Mouse (Mus musculus) cerebellum, adult 2 months (tissue): ENCODE measurements around the gene St8sia2. TPM values are rescaled to one million over a fixed set of nuclear protein-coding genes. Genes with fewer than 3 reads are reported as not detected.

Experiments
- DNase-seq, 2 experiments: peaks; one replicate each; pipeline ENCODE4 v3.0.0; 2021
- H3K27ac ChIP-seq: fragments of 200-500 bp; 2 replicates; pipeline ENCODE4 v1.5.1; 2012; ENCODE audit warnings: low read length, control low read depth, inconsistent platforms; ENCODE audit not compliant: insufficient read depth
- H3K27me3 ChIP-seq: fragments of 200-500 bp; 2 replicates; pipeline ENCODE4 v1.6.1; 2012; ENCODE audit warnings: inconsistent platforms, mild to moderate bottlenecking, low read length, moderate library complexity; ENCODE audit not compliant: control insufficient read depth, insufficient read depth
- H3K4me1 ChIP-seq: fragments of 200-500 bp; 2 replicates; pipeline ENCODE4 v1.6.1; 2011; ENCODE audit warnings: low read length; ENCODE audit not compliant: control insufficient read depth, insufficient read depth
- H3K4me3 ChIP-seq: fragments of 200-500 bp; replicated peaks from 2 replicates; pipeline ENCODE3; 2011; ENCODE audit warnings: mild to moderate bottlenecking, low read depth, low read length, control low read depth; ENCODE audit not compliant: insufficient read depth
- CTCF ChIP-seq: fragments of 200-500 bp; IDR thresholded peaks from 2 replicates; pipeline ENCODE4 v1.5.1; 2011; ENCODE audit warnings: low read depth, mild to moderate bottlenecking, control low read depth, low read length, moderate library complexity, borderline replicate concordance; ENCODE audit not compliant: insufficient read depth
- POLR2A ChIP-seq: fragments of 200-500 bp; IDR thresholded peaks from 2 replicates; pipeline ENCODE4 v1.6.1; 2011; ENCODE audit warnings: low read length, control low read depth, borderline replicate concordance; ENCODE audit not compliant: insufficient read depth
- WGBS: fragments of 180-500 bp; shearing (Covaris S2); methylation state at CpG from one replicate; pipeline ENCODE4 v1.1.7; 2018; 5-methylcytosine and 5-hydroxymethylcytosine counted together
- polyA plus RNA-seq: library from polyadenylated mRNA; depleted of rRNA; stranded (reverse); fragments of >200 nt; gene quantifications from 2 replicates; pipeline ENCODE4 v1.2.3, GENCODE M21; 2012

St8sia2 gene
- polyA plus RNA-seq, 1 experiment, result 1.2 TPM

DNA sequence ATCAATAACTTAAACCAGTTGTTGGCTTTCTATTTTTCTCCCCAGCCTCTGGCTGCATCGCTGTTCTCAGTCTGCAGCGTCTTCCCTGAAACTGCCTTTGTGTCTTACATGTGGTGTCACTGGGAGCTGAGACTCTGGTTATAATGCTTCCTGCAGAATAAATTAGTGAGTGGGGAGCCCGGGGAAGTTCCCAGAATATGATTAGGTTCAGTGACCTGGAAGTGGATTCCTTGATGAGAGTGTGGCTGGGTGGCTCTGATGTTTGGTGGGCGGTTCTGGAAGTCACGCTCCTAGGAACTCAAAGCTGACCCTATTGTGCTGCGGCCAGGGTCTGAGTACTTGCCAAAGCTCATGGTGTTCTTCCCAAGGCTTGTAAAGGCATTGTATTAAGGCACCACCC is 119.0 kb downstream of the St8sia2 start:
- H3K4me1 ChIP-seq, result no peaks in the 10 kb centered on the region; the same call in 1 of the 2 replicates
- no peaks in the 10 kb centered on the region; the same call in 1 of the 2 replicates for H3K27me3 ChIP-seq
- TF ChIP-seq POLR2A (no peak), CTCF (no peak)
- no peak for DNase-seq
- no peak overlapping the region for H3K27ac ChIP-seq
- WGBS, result 41% methylated on average over 6 of the region's 6 CpGs
- no peak overlapping the region for H3K4me3 ChIP-seq

GRCm38 (mm10) chr7:73891830-73892229 is 121.7 kb downstream of the St8sia2 start:
- 81% methylated on average over 5 of the region's 5 CpGs for WGBS
- no peak overlapping the region for H3K27ac ChIP-seq

GRCm38 (mm10) chr7:73890891-73891610 is 122.4 kb downstream of the St8sia2 start:
- H3K27ac ChIP-seq, result no peak overlapping the region
- no peaks in the 10 kb centered on the region; the same call in 1 of the 2 replicates for H3K27me3 ChIP-seq
- no peak for TF ChIP-seq POLR2A
- H3K4me3 ChIP-seq, result no peak overlapping the region
- WGBS, result 93% methylated on average over 9 of the region's 9 CpGs
- DNase-seq, result no peak
- H3K4me1 ChIP-seq, result no peaks in the 10 kb centered on the region; the same call in 1 of the 2 replicates

More at GRCm38 (mm10) chr7:73891830-73892229, 121.7 kb downstream of the St8sia2 start:
- Histone ChIP-seq H3K4me1 (no peaks in the 10 kb centered on the region; the same call in 1 of the 2 replicates), H3K4me3 (no peak overlapping the region), H3K27me3 (no peaks in the 10 kb centered on the region; the same call in 1 of the 2 replicates)
- no peak for DNase-seq
- no peak for TF ChIP-seq POLR2A
- TF ChIP-seq CTCF, result no peak

- peak in 1 of 2 experiments; percentile 6 for DNase-seq
- 85% methylated on average over 5 of the region's 5 CpGs for WGBS
- Histone ChIP-seq H3K27me3 (no peaks in the 10 kb centered on the region; the same call in 1 of the 2 replicates), H3K27ac (no peak overlapping the region), H3K4me1 (no peaks in the 10 kb centered on the region; the same call in 1 of the 2 replicates), H3K4me3 (no peak overlapping the region)
- no peak for TF ChIP-seq POLR2A
- TF ChIP-seq CTCF, result no peak
Observed at GRCm38 (mm10) chr7:73890466-73890865, 123.0 kb downstream of the St8sia2 start.
